Mouse (Mus musculus): ENCODE measurements around the gene Jak1. TPM values are rescaled to one million over a fixed set of nuclear protein-coding genes. Genes with fewer than 3 reads are reported as not detected.

The Jak1 gene
- polyA plus RNA-seq, 1 experiment from 2014 or later: 135 TPM

- H3K9ac ChIP-seq (replicated peaks; ENCODE audit: low read depth, low read length): no peak overlapping the region
- peaks cover 25% of the 10 kb centered on the region for H3K36me3 ChIP-seq (ENCODE audit: control insufficient read depth, insufficient read depth, low read length)
- no peak for ATAC-seq (ENCODE audit: insufficient number of reproducible peaks, insufficient read depth, low FRiP score, low read depth)
- no peak overlapping the region for H3K27ac ChIP-seq (ENCODE audit: low read length)
- H3K27me3 ChIP-seq (ENCODE audit: control insufficient read depth, insufficient read depth, low read length): no peaks in the 10 kb centered on the region
- no peak overlapping the region for H3K4me3 ChIP-seq (ENCODE audit: low read depth, low read length)
- no peak overlapping the region for H3K4me2 ChIP-seq (replicated peaks; ENCODE audit: low read depth, low read length)
- 67% methylated on average over 5 of the region's 5 CpGs for WGBS
- H3K4me1 ChIP-seq (ENCODE audit: control insufficient read depth, insufficient read depth, low read length): peaks cover 6% of the 10 kb centered on the region; the same call in 1 of the 2 replicates
- no peaks in the 10 kb centered on the region for H3K9me3 ChIP-seq (ENCODE audit: control insufficient read depth, low read depth, low read length)
These were observed 84.4 kb downstream of the Jak1 start for GRCm38 (mm10) chr4:101180681-101181080.

- peaks cover 27% of the 10 kb centered on the region for H3K36me3 ChIP-seq (ENCODE audit: control insufficient read depth, insufficient read depth, low read length)
- no peak overlapping the region for H3K4me2 ChIP-seq (replicated peaks; ENCODE audit: low read depth, low read length)
- H3K9ac ChIP-seq (replicated peaks; ENCODE audit: low read depth, low read length): no peak overlapping the region
- no peak overlapping the region for H3K4me3 ChIP-seq (ENCODE audit: low read depth, low read length)
- H3K9me3 ChIP-seq (ENCODE audit: control insufficient read depth, low read depth, low read length): no peaks in the 10 kb centered on the region
- H3K4me1 ChIP-seq (ENCODE audit: control insufficient read depth, insufficient read depth, low read length): 0 out of 2 replicates have a peak, but pooled peaks cover 3% of the 10 kb centered on the region
- 73% methylated on average over 6 of the region's 6 CpGs for WGBS
- no peak overlapping the region for H3K27ac ChIP-seq (ENCODE audit: low read length)
- ATAC-seq (ENCODE audit: insufficient number of reproducible peaks, insufficient read depth, low FRiP score, low read depth): no peak
- H3K27me3 ChIP-seq (ENCODE audit: control insufficient read depth, insufficient read depth, low read length): no peaks in the 10 kb centered on the region
These were observed 85.2 kb downstream of the Jak1 start for GRCm38 (mm10) chr4:101179836-101180235.

GRCm38 (mm10) chr4:101179076-101179475 lies 86.0 kb downstream of the Jak1 start:
- ATAC-seq (ENCODE audit: insufficient number of reproducible peaks, insufficient read depth, low FRiP score, low read depth): no peak
- Histone ChIP-seq H3K27ac (ENCODE audit: low read length) (no peak overlapping the region), H3K4me3 (ENCODE audit: low read depth, low read length) (no peak overlapping the region), H3K9ac (replicated peaks; ENCODE audit: low read depth, low read length) (no peak overlapping the region), H3K36me3 (ENCODE audit: control insufficient read depth, insufficient read depth, low read length) (peaks cover 28% of the 10 kb centered on the region), H3K4me1 (ENCODE audit: control insufficient read depth, insufficient read depth, low read length) (0 out of 2 replicates have a peak, but pooled peaks cover 3% of the 10 kb centered on the region), H3K27me3 (ENCODE audit: control insufficient read depth, insufficient read depth, low read length) (no peaks in the 10 kb centered on the region), H3K4me2 (replicated peaks; ENCODE audit: low read depth, low read length) (no peak overlapping the region), H3K9me3 (ENCODE audit: control insufficient read depth, low read depth, low read length) (no peaks in the 10 kb centered on the region)
- WGBS: 74% methylated on average over 5 of the region's 5 CpGs

GRCm38 (mm10) chr4:101177796-101178195 lies 87.3 kb downstream of the Jak1 start:
- Histone ChIP-seq H3K9ac (replicated peaks; ENCODE audit: low read depth, low read length) (no peak overlapping the region), H3K4me1 (ENCODE audit: control insufficient read depth, insufficient read depth, low read length) (no peaks in the 10 kb centered on the region), H3K27ac (ENCODE audit: low read length) (no peak overlapping the region), H3K4me3 (ENCODE audit: low read depth, low read length) (no peak overlapping the region), H3K9me3 (ENCODE audit: control insufficient read depth, low read depth, low read length) (no peaks in the 10 kb centered on the region), H3K4me2 (replicated peaks; ENCODE audit: low read depth, low read length) (no peak overlapping the region), H3K36me3 (ENCODE audit: control insufficient read depth, insufficient read depth, low read length) (peaks cover 26% of the 10 kb centered on the region; the same call in 1 of the 2 replicates), H3K27me3 (ENCODE audit: control insufficient read depth, insufficient read depth, low read length) (no peaks in the 10 kb centered on the region)
- no peak for ATAC-seq (ENCODE audit: insufficient number of reproducible peaks, insufficient read depth, low FRiP score, low read depth)
- WGBS: 55% methylated on average over 3 of the region's 3 CpGs

GRCm38 (mm10) chr4:101176123-101176522 lies 89.0 kb downstream of the Jak1 start:
- WGBS: 74% methylated on average over 6 of the region's 6 CpGs
- no peaks in the 10 kb centered on the region for H3K27me3 ChIP-seq (ENCODE audit: control insufficient read depth, insufficient read depth, low read length)
- no peak overlapping the region for H3K4me3 ChIP-seq (ENCODE audit: low read depth, low read length)
- no peaks in the 10 kb centered on the region for H3K4me1 ChIP-seq (ENCODE audit: control insufficient read depth, insufficient read depth, low read length)
- no peaks in the 10 kb centered on the region for H3K9me3 ChIP-seq (ENCODE audit: control insufficient read depth, low read depth, low read length)
- no peak for ATAC-seq (ENCODE audit: insufficient number of reproducible peaks, insufficient read depth, low FRiP score, low read depth)
- no peak overlapping the region for H3K4me2 ChIP-seq (replicated peaks; ENCODE audit: low read depth, low read length)
- H3K9ac ChIP-seq (replicated peaks; ENCODE audit: low read depth, low read length): no peak overlapping the region
- H3K27ac ChIP-seq (ENCODE audit: low read length): no peak overlapping the region
- H3K36me3 ChIP-seq (ENCODE audit: control insufficient read depth, insufficient read depth, low read length): peaks cover 20% of the 10 kb centered on the region; the same call in 1 of the 2 replicates

GRCm38 (mm10) chr4:101174916-101175625 lies 90.0 kb downstream of the Jak1 start:
- no peaks in the 10 kb centered on the region for H3K9me3 ChIP-seq (ENCODE audit: control insufficient read depth, low read depth, low read length)

GRCm38 (mm10) chr4:101172738-101173137 lies 92.3 kb downstream of the Jak1 start:
- Histone ChIP-seq H3K27me3 (ENCODE audit: control insufficient read depth, insufficient read depth, low read length) (no peaks in the 10 kb centered on the region), H3K4me3 (ENCODE audit: low read depth, low read length) (no peak overlapping the region), H3K9me3 (ENCODE audit: control insufficient read depth, low read depth, low read length) (no peaks in the 10 kb centered on the region), H3K4me2 (replicated peaks; ENCODE audit: low read depth, low read length) (no peak overlapping the region), H3K36me3 (ENCODE audit: control insufficient read depth, insufficient read depth, low read length) (peaks cover 25% of the 10 kb centered on the region), H3K9ac (replicated peaks; ENCODE audit: low read depth, low read length) (no peak overlapping the region), H3K4me1 (ENCODE audit: control insufficient read depth, insufficient read depth, low read length) (no peaks in the 10 kb centered on the region), H3K27ac (ENCODE audit: low read length) (no peak overlapping the region)
- ATAC-seq (ENCODE audit: insufficient number of reproducible peaks, insufficient read depth, low FRiP score, low read depth): no peak
- WGBS: 93% methylated on average over 2 of the region's 2 CpGs

More at GRCm38 (mm10) chr4:101174916-101175625, 90.0 kb downstream of the Jak1 start:
- Histone ChIP-seq H3K4me2 (replicated peaks; ENCODE audit: low read depth, low read length) (no peak overlapping the region), H3K27me3 (ENCODE audit: control insufficient read depth, insufficient read depth, low read length) (no peaks in the 10 kb centered on the region), H3K9ac (replicated peaks; ENCODE audit: low read depth, low read length) (no peak overlapping the region), H3K4me1 (ENCODE audit: control insufficient read depth, insufficient read depth, low read length) (no peaks in the 10 kb centered on the region), H3K4me3 (ENCODE audit: low read depth, low read length) (no peak overlapping the region), H3K27ac (ENCODE audit: low read length) (no peak overlapping the region), H3K36me3 (ENCODE audit: control insufficient read depth, insufficient read depth, low read length) (peaks cover 28% of the 10 kb centered on the region)
- WGBS: 89% methylated on average over 10 of the region's 10 CpGs
- ATAC-seq (ENCODE audit: insufficient number of reproducible peaks, insufficient read depth, low FRiP score, low read depth): no peak

GRCm38 (mm10) chr4:101168189-101168778 lies 96.8 kb downstream of the Jak1 start:
- WGBS: 54% methylated on average over 6 of the region's 6 CpGs
- no peak overlapping the region for H3K27ac ChIP-seq (ENCODE audit: low read length)
- no peaks in the 10 kb centered on the region for H3K9me3 ChIP-seq (ENCODE audit: control insufficient read depth, low read depth, low read length)
- no peak overlapping the region for H3K9ac ChIP-seq (replicated peaks; ENCODE audit: low read depth, low read length)
- H3K4me2 ChIP-seq (replicated peaks; ENCODE audit: low read depth, low read length): no peak overlapping the region
- no peaks in the 10 kb centered on the region for H3K27me3 ChIP-seq (ENCODE audit: control insufficient read depth, insufficient read depth, low read length)
- peaks cover 36% of the 10 kb centered on the region for H3K36me3 ChIP-seq (ENCODE audit: control insufficient read depth, insufficient read depth, low read length)
- 0 out of 2 replicates have a peak, but pooled peaks have one; percentile 37 for ATAC-seq (ENCODE audit: insufficient number of reproducible peaks, insufficient read depth, low FRiP score, low read depth)
- H3K4me3 ChIP-seq (ENCODE audit: low read depth, low read length): no peak overlapping the region
- no peaks in the 10 kb centered on the region for H3K4me1 ChIP-seq (ENCODE audit: control insufficient read depth, insufficient read depth, low read length)
